Mouse (Mus musculus): ENCODE measurements around the gene Cyba. TPM values are rescaled to one million over a fixed set of nuclear protein-coding genes. Genes with fewer than 3 reads are reported as not detected.

Cyba gene
- total and polyA plus RNA-seq, 3 experiments: 321 to 344 (median 338) TPM

- DNase-seq (ENCODE audit: low read depth, low spot score): no peak
- H3K27me3 ChIP-seq (ENCODE audit: control insufficient read depth in 1 of 2, insufficient read depth in 2 of 2, low read length in 2 of 2): no peaks in the 10 kb centered on the region
- H3K9me3 ChIP-seq (replicated peaks; ENCODE audit: insufficient read depth, low read length): no peaks in the 10 kb centered on the region
- TF ChIP-seq POLR2AphosphoS2 (IDR thresholded peaks at IDR 0.05; ENCODE audit: low read length): no peak
- no peak for TF ChIP-seq MAX (IDR thresholded peaks at IDR 0.05; ENCODE audit: low read length)
- no peak for TF ChIP-seq MAZ (IDR thresholded peaks at IDR 0.05; ENCODE audit: low read depth, low read length)
- no peak for TF ChIP-seq CHD1 (IDR thresholded peaks at IDR 0.05; ENCODE audit: low read depth, low read length)
- no peak for TF ChIP-seq ZMIZ1 (IDR thresholded peaks at IDR 0.05; ENCODE audit: low read depth, low read length)
- TF ChIP-seq NRF1 (IDR thresholded peaks at IDR 0.05; ENCODE audit: insufficient read depth, low read depth, low read length, poor library complexity, severe bottlenecking): no peak
- no peak for TF ChIP-seq MEF2A (IDR thresholded peaks at IDR 0.05; ENCODE audit: extremely low read depth, insufficient replicate concordance, low read depth, low read length, poor library complexity, severe bottlenecking)
- no peak overlapping the region for H3K27ac ChIP-seq (ENCODE audit: control insufficient read depth, low read depth, low read length)
- no peak overlapping the region for H3K4me3 ChIP-seq (ENCODE audit: control insufficient read depth in 1 of 2, insufficient read depth in 1 of 2, low read depth in 2 of 2, low read length in 2 of 2)
- H3K79me2 ChIP-seq (ENCODE audit: control insufficient read depth, insufficient read depth, low read length, poor library complexity): peaks cover 11% of the 10 kb centered on the region
- no peak overlapping the region for H3K9ac ChIP-seq (ENCODE audit: control insufficient read depth, low read depth, low read length, poor library complexity, severe bottlenecking)
- H3K4me1 ChIP-seq (ENCODE audit: control insufficient read depth in 1 of 2, insufficient read depth in 2 of 2, low read length in 2 of 2): peaks cover 7 to 30% of the 10 kb centered on the region in 2 experiments
- peaks cover 0 to 23% of the 10 kb centered on the region in 2 experiments; a peak in 2 of 4 replicates for H3K36me3 ChIP-seq (ENCODE audit: control insufficient read depth in 1 of 2, insufficient read depth in 2 of 2, low read length in 2 of 2)
Measured at GRCm38 (mm10) chr8:122426145-122426544, 6.6 kb downstream of the Cyba start.

GRCm38 (mm10) chr8:122423659-122424058 is 9.1 kb downstream of the Cyba start:
- Histone ChIP-seq H3K36me3 (ENCODE audit: control insufficient read depth in 1 of 2, insufficient read depth in 2 of 2, low read length in 2 of 2) (peaks cover 0 to 4% of the 10 kb centered on the region in 2 experiments; a peak in 2 of 4 replicates), H3K9ac (ENCODE audit: control insufficient read depth, low read depth, low read length, poor library complexity, severe bottlenecking) (no peak overlapping the region)

GRCm38 (mm10) chr8:122423217-122423616 is 9.5 kb downstream of the Cyba start:
- no peaks in the 10 kb centered on the region for H3K27me3 ChIP-seq (ENCODE audit: control insufficient read depth in 1 of 2, insufficient read depth in 2 of 2, low read length in 2 of 2)
- H3K27ac ChIP-seq (ENCODE audit: control insufficient read depth, low read depth, low read length): no peak overlapping the region
- no peaks in the 10 kb centered on the region for H3K9me3 ChIP-seq (replicated peaks; ENCODE audit: insufficient read depth, low read length)
- H3K36me3 ChIP-seq (ENCODE audit: control insufficient read depth in 1 of 2, insufficient read depth in 2 of 2, low read length in 2 of 2): peaks cover 0 to 4% of the 10 kb centered on the region in 2 experiments; a peak in 2 of 4 replicates
- no peaks in the 10 kb centered on the region; the same call in 1 of the 2 replicates for H3K79me2 ChIP-seq (ENCODE audit: control insufficient read depth, insufficient read depth, low read length, poor library complexity)
- no peak for DNase-seq (ENCODE audit: low read depth, low spot score)
- no peak overlapping the region for H3K4me3 ChIP-seq (ENCODE audit: control insufficient read depth in 1 of 2, insufficient read depth in 1 of 2, low read depth in 2 of 2, low read length in 2 of 2)
- H3K9ac ChIP-seq (ENCODE audit: control insufficient read depth, low read depth, low read length, poor library complexity, severe bottlenecking): no peak overlapping the region
- no peak for TF ChIP-seq RCOR1 (IDR thresholded peaks at IDR 0.05; ENCODE audit: low read depth, low read length)
- no peak for TF ChIP-seq MYB (IDR thresholded peaks at IDR 0.05; ENCODE audit: low read depth, low read length)
- TF ChIP-seq SIN3A (IDR thresholded peaks at IDR 0.05; ENCODE audit: low read length): no peak
- no peak for TF ChIP-seq MEF2A (IDR thresholded peaks at IDR 0.05; ENCODE audit: extremely low read depth, insufficient replicate concordance, low read depth, low read length, poor library complexity, severe bottlenecking)
- no peak for TF ChIP-seq CTCF (IDR thresholded peaks at IDR 0.05 in 2 of 3, conservative IDR thresholded peaks at IDR 0.05 in 1 of 3; ENCODE audit: control insufficient read depth in 1 of 3, insufficient read depth in 1 of 3, low read depth in 2 of 3, low read length in 3 of 3, poor library complexity in 1 of 3, severe bottlenecking in 1 of 3)
- no peak for TF ChIP-seq SMC3 (IDR thresholded peaks at IDR 0.05; ENCODE audit: low read depth, low read length)
- TF ChIP-seq TBP (IDR thresholded peaks at IDR 0.05; ENCODE audit: low read depth, low read length): no peak
- no peak for TF ChIP-seq GABPA (IDR thresholded peaks at IDR 0.05; ENCODE audit: low read depth, low read length)
- no peak for TF ChIP-seq HCFC1 (IDR thresholded peaks at IDR 0.05; ENCODE audit: low read depth, low read length)
- TF ChIP-seq BHLHE40 (IDR thresholded peaks at IDR 0.05; ENCODE audit: borderline replicate concordance, low read depth, low read length): no peak
- TF ChIP-seq JUND (IDR thresholded peaks at IDR 0.05; ENCODE audit: low read depth, low read length): no peak
- H3K4me1 ChIP-seq (ENCODE audit: control insufficient read depth in 1 of 2, insufficient read depth in 2 of 2, low read length in 2 of 2): peaks cover 3 to 8% of the 10 kb centered on the region in 2 experiments

More at GRCm38 (mm10) chr8:122423659-122424058, 9.1 kb downstream of the Cyba start:
- H3K4me1 ChIP-seq (ENCODE audit: control insufficient read depth in 1 of 2, insufficient read depth in 2 of 2, low read length in 2 of 2): peaks cover 3 to 12% of the 10 kb centered on the region in 2 experiments
- no peaks in the 10 kb centered on the region for H3K9me3 ChIP-seq (replicated peaks; ENCODE audit: insufficient read depth, low read length)
- H3K4me3 ChIP-seq (ENCODE audit: control insufficient read depth in 1 of 2, insufficient read depth in 1 of 2, low read depth in 2 of 2, low read length in 2 of 2): no peak overlapping the region
- H3K27ac ChIP-seq (ENCODE audit: control insufficient read depth, low read depth, low read length): no peak overlapping the region
- DNase-seq (ENCODE audit: low read depth, low spot score): no peak
- no peaks in the 10 kb centered on the region for H3K27me3 ChIP-seq (ENCODE audit: control insufficient read depth in 1 of 2, insufficient read depth in 2 of 2, low read length in 2 of 2)
- no peak for TF ChIP-seq NELFE (IDR thresholded peaks at IDR 0.05; ENCODE audit: low read depth, low read length)
- TF ChIP-seq JUND (IDR thresholded peaks at IDR 0.05; ENCODE audit: low read depth, low read length): no peak
- TF ChIP-seq MXI1 (IDR thresholded peaks at IDR 0.05; ENCODE audit: low read depth, low read length): no peak
- no peak for TF ChIP-seq POLR2A (IDR thresholded peaks at IDR 0.05; ENCODE audit: control insufficient read depth in 1 of 2, insufficient read depth in 1 of 2, low read depth in 1 of 2, low read length in 2 of 2, poor library complexity in 1 of 2)
- no peak for TF ChIP-seq ZNF384 (IDR thresholded peaks at IDR 0.05; ENCODE audit: low read depth, low read length)
- no peak for TF ChIP-seq MAX (IDR thresholded peaks at IDR 0.05; ENCODE audit: low read length)
- TF ChIP-seq E2F4 (IDR thresholded peaks at IDR 0.05; ENCODE audit: borderline replicate concordance, low read depth, low read length): no peak
- TF ChIP-seq KAT2A (conservative IDR thresholded peaks at IDR 0.05; ENCODE audit: low read depth, low read length): no peak
- TF ChIP-seq EP300 (IDR thresholded peaks at IDR 0.05; ENCODE audit: low read depth in 1 of 2, low read length in 2 of 2): no peak
- TF ChIP-seq RCOR1 (IDR thresholded peaks at IDR 0.05; ENCODE audit: low read depth, low read length): no peak
- TF ChIP-seq GABPA (IDR thresholded peaks at IDR 0.05; ENCODE audit: low read depth, low read length): no peak
- H3K79me2 ChIP-seq (ENCODE audit: control insufficient read depth, insufficient read depth, low read length, poor library complexity): no peaks in the 10 kb centered on the region; the same call in 1 of the 2 replicates

Measured in MEL (cell line).